Mouse (Mus musculus) ES-E14 (cell line): ENCODE data around the gene Dennd1a.

Experiments
- ZC3H11A ChIP-seq: IDR thresholded peaks from 2 replicates; pipeline ENCODE4 v1.6.1; 2012; ENCODE audit warnings: low read depth, mild to moderate bottlenecking, inconsistent platforms, low read length, borderline replicate concordance
- ZNF384 ChIP-seq: IDR thresholded peaks from 2 replicates; pipeline ENCODE4 v1.6.1; 2012; ENCODE audit warnings: low read depth, low read length, inconsistent platforms

DNA sequence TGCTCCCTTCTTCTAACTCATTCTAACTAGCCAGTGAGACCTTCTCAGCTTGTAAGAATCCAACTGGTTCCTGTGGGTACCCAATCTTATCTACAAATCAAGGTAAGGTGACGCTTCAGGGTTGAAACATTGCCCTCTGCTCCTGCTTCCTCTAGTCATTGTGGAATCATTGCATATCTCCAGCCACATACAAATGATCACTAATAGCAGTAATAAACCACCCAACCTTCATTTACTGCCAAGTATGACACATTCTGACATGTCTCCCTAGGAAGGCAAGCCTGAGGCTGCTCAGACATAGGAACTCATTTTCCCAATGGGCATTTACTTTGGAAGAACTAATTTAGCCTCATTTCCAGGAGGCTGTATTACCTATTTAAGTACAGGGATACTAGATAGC is 18.0 kb upstream of the Dennd1a start:
- TF ChIP-seq ZNF384, result no peak
- TF ChIP-seq ZC3H11A, result no peak
